Mouse (Mus musculus) embryonic facial prominence, embryonic 13.5 days (tissue): ENCODE data around the gene Pcna. TPM values are rescaled to one million over a fixed set of nuclear protein-coding genes. Genes with fewer than 3 reads are reported as not detected.
"Not testable (repeated sequence)": the region's sequence is repeated elsewhere in the genome, so short reads cannot be mapped to it uniquely, and the experiment has no call there.

Source experiments
- ATAC-seq: fragments of 200-750 bp; cut with Nextera tagmentation; 2 replicates; pipeline ENCODE4 v1.8.0; 2017; ENCODE audit warnings: low read depth; ENCODE audit not compliant: insufficient number of reproducible peaks, insufficient read depth, low FRiP score, low TSS enrichment
- H3K27ac ChIP-seq: fragments of 300-500 bp; sonication (generic); 2 replicates; pipeline ENCODE4 v1.5.1; 2015; ENCODE audit warnings: moderate library complexity, mild to moderate bottlenecking, inconsistent platforms
- H3K27me3 ChIP-seq: fragments of 300-500 bp; sonication (generic); 2 replicates; pipeline ENCODE4 v1.6.1; 2015; ENCODE audit warnings: mild to moderate bottlenecking, inconsistent platforms
- H3K36me3 ChIP-seq: fragments of 300-500 bp; sonication (generic); 2 replicates; pipeline ENCODE4 v1.6.1; 2015; ENCODE audit warnings: mild to moderate bottlenecking, inconsistent platforms
- H3K4me1 ChIP-seq: fragments of 300-500 bp; sonication (generic); 2 replicates; pipeline ENCODE4 v1.6.1; 2015; ENCODE audit warnings: inconsistent platforms
- H3K4me2 ChIP-seq: fragments of 300-500 bp; sonication (generic); 2 replicates; pipeline ENCODE4 v1.6.1; 2015; ENCODE audit warnings: moderate library complexity, mild to moderate bottlenecking, inconsistent platforms
- H3K4me3 ChIP-seq: fragments of 300-500 bp; sonication (generic); 2 replicates; pipeline ENCODE4 v1.5.1; 2015; ENCODE audit warnings: mild to moderate bottlenecking, inconsistent platforms
- H3K9ac ChIP-seq: fragments of 300-500 bp; sonication (generic); 2 replicates; pipeline ENCODE4 v1.6.1; 2015; ENCODE audit warnings: mild to moderate bottlenecking, inconsistent platforms
- H3K9me3 ChIP-seq: fragments of 300-500 bp; sonication (generic); 2 replicates; pipeline ENCODE4 v1.6.1; 2016; ENCODE audit warnings: inconsistent platforms
- WGBS: fragments of 180-500 bp; shearing (Covaris S2); methylation state at CpG from one replicate; pipeline ENCODE4 v1.1.7; 2015; ENCODE audit warnings: mixed read lengths; 5-methylcytosine and 5-hydroxymethylcytosine counted together
- polyA plus RNA-seq: library from polyadenylated mRNA; unstranded; fragments of >200 nt; fragmentation: Nextera tagmentation; extraction: Ambion mirVana; gene quantifications from 2 replicates; pipeline ENCODE4 v1.2.1, GENCODE M21; 2015

Pcna gene
- 274 and 276 TPM in 2 replicates for polyA plus RNA-seq

DNA sequence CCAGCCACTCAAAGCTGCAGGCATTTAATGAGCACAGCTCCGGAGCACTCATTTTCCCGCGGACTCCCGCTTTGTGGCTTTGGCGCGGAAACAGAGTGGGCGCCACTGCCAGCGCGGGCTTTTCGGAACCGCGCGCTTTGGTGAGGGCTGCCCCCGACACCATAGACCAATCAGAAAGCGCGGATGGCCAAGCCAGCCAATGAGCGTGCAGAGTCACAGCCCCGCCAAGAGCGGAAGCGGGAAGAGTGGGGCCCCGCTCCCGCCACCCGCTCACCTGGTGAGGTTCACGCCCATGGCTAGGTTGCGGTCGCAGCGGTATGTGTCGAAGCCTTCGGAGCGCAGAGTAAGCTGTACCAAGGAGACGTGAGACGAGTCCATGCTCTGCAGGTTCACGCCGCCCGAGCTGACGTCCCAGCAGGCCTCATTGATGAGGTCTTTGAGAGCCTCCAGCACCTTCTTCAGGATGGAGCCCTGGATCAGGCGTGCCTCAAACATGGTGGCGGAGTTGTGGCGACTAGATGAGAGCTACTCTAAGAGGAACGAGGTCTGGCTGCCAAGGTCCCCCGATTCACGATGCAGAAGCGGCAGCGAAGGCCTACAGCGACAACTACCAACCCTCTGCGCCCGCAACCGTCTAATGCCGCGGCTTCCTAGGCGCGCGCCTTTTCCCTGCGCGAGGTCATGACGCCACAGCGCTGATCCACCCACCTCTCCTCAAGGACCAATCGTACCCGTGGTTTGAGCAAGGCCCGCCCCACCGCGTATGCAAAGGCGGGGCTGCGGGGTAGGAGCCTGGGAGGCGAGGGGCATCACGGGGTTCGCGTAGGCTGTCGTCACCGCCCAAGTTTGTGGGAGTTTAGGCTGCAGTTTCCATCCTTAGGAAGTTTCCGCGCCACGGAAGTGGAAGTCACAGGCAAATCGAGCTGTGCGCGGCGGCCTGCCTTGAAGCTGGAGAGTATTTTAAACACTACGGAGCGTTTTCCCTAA is at the start of gene Pcna:
Gene Pcna, minus strand, starts transcription at position 773 of the 987 bp plus-strand sequence.
- peak within 1 kb of the TSS; percentile 70 for H3K4me3 ChIP-seq
- no peaks in the 10 kb centered on the region for H3K9me3 ChIP-seq
- H3K36me3 ChIP-seq: peaks cover 19% of the 10 kb centered on the region
- ATAC-seq: peak; percentile 99
- WGBS: under 1% methylated on average over 79 of the region's 79 CpGs
- peak within 1 kb of the TSS; percentile 73 for H3K4me2 ChIP-seq
- H3K27ac ChIP-seq: peak within 1 kb of the TSS; percentile 89
- no peaks in the 10 kb centered on the region for H3K27me3 ChIP-seq
- peaks cover 26% of the 10 kb centered on the region for H3K4me1 ChIP-seq
- H3K9ac ChIP-seq: peak within 1 kb of the TSS; percentile 77

DNA sequence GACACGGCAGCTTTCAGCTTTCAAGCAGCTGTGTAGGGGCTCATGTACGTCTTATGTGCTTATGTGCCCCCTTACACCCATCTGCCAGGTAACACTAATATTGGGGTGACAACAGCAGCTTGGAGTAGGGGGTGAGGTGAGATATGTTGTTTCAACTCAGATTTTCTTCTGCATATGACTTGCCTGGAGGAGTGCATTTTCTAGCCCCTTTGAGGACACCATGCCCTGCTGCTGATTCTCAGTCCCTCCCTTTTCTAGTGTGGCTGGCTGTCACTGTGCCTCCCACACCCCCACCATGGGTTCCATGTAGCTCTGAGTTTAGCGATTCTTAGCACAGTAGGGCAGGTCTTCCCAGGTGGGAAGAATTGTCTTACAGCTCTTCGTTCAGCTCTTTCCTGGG is 48.3 kb upstream of the Pcna start:
- Histone ChIP-seq H3K27ac (no peak overlapping the region), H3K36me3 (peaks cover 72% of the 10 kb centered on the region), H3K9me3 (no peaks in the 10 kb centered on the region), H3K4me2 (no peak overlapping the region), H3K27me3 (no peaks in the 10 kb centered on the region), H3K4me1 (no peaks in the 10 kb centered on the region), H3K4me3 (no peak overlapping the region), H3K9ac (no peak overlapping the region)
- 93% methylated on average over 4 of the region's 4 CpGs for WGBS
- no peak for ATAC-seq

- ATAC-seq: no peak
- H3K9me3 ChIP-seq: no peaks in the 10 kb centered on the region
- H3K36me3 ChIP-seq: peaks cover 79% of the 10 kb centered on the region
- H3K27ac ChIP-seq: no peak overlapping the region
- no peak overlapping the region for H3K9ac ChIP-seq
- no peaks in the 10 kb centered on the region for H3K4me1 ChIP-seq
- H3K27me3 ChIP-seq: no peaks in the 10 kb centered on the region
- 77% methylated on average over 4 of the region's 4 CpGs for WGBS
- H3K4me2 ChIP-seq: no peak overlapping the region
- no peak overlapping the region for H3K4me3 ChIP-seq
Measured at GRCm38 (mm10) chr2:132298250-132298649, 45.1 kb upstream of the Pcna start.

DNA sequence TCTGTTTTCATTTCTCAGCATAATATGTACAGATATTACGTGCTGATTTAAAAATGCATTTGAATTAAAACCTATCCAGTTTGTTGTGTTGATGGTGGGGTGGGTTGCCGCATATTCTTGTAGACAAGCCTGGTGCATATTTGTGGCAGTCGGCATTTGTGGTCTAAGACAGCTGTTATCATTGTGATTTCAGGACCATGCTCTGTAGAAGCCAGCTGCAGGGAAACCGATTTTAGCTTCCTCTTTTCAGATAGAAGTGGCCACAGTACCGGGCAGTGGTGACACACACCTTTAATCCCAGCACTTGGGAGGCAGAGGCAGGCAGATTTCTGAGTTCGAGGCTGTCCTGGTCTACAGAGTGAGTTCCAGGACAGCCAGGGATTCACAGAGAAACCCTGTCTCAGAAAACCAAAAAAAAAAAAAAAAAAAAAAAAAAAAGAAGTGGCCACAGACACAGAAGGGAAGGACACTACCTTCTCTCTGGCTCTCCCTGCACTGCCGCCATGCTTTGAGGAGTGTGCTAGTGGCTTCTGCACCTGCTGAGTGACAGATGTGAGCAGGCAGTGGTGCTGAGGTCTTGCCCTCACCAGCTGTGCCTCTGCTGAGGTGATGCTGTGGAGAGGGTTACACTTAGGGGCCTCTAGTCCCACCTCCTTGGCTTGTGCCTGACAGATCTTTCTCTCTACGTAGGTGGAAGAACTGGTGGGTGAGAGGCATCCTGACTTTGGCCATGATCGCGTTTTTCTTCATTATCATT is 40.8 kb upstream of the Pcna start:
- no peak overlapping the region for H3K4me3 ChIP-seq
- H3K27ac ChIP-seq: no peak overlapping the region
- H3K4me1 ChIP-seq: 0 out of 2 replicates have a peak, but pooled peaks cover 8% of the 10 kb centered on the region
- no peak overlapping the region for H3K9ac ChIP-seq
- ATAC-seq: no peak
- peaks cover 52% of the 10 kb centered on the region for H3K36me3 ChIP-seq
- H3K4me2 ChIP-seq: no peak overlapping the region
- H3K27me3 ChIP-seq: no peaks in the 10 kb centered on the region
- H3K9me3 ChIP-seq: no peaks in the 10 kb centered on the region
- 89% methylated on average over 10 of the region's 10 CpGs for WGBS

DNA sequence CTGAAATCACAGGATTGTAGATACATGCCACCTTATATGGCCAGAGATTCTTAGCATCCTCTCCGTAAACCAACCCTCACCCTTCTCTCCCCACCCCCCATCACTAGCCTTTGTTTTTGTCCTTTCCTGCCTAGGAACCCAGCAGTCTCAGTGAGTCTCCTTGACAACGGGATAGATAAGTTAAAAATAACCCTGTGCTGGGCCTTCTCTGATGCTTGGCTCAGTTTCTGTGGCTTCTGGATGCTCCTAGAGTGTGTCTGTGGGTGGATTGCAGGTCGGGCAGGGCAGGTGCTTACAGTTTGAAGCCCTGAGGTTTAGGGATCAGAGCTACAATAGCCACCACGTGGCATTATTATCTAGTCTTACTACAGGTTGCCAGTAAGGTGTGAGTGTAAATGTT is 39.0 kb upstream of the Pcna start:
- Histone ChIP-seq H3K27me3 (no peaks in the 10 kb centered on the region), H3K27ac (no peak overlapping the region), H3K4me2 (no peak overlapping the region), H3K4me1 (0 out of 2 replicates have a peak, but pooled peaks cover 8% of the 10 kb centered on the region), H3K36me3 (peaks cover 35% of the 10 kb centered on the region), H3K4me3 (no peak overlapping the region), H3K9ac (no peak overlapping the region), H3K9me3 (no peaks in the 10 kb centered on the region)
- no peak for ATAC-seq
- 49% methylated on average over 4 of the region's 4 CpGs for WGBS

DNA sequence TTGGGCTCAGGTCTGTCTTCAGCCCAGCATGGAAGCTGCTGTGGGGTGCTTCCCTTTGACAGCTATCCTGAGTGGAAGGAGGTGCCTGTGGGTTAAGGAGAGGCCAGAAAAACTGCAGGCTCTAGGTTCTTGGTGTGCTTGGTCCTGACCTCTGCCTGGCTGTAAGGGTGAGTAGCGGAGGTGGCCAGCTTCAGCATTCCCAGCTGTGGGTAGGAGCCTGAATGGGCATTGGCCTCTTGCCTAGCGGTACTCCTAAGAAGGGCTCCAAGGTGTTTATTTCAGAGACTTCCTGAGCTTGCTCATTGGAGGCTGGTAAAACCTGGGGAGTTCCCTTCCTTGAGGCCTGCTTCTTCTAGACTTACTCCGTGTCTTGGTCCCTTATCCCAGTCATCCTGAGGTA is 38.2 kb upstream of the Pcna start:
- Histone ChIP-seq H3K36me3 (peaks cover 32% of the 10 kb centered on the region), H3K4me2 (no peak overlapping the region), H3K4me3 (no peak overlapping the region), H3K4me1 (0 out of 2 replicates have a peak, but pooled peaks cover 8% of the 10 kb centered on the region), H3K9me3 (no peaks in the 10 kb centered on the region), H3K27ac (no peak overlapping the region), H3K27me3 (no peaks in the 10 kb centered on the region), H3K9ac (no peak overlapping the region)
- WGBS: 75% methylated on average over 3 of the region's 3 CpGs
- ATAC-seq: no peak

GRCm38 (mm10) chr2:132290808-132291207 is 37.7 kb upstream of the Pcna start:
- Histone ChIP-seq H3K27me3 (no peaks in the 10 kb centered on the region), H3K4me2 (no peak overlapping the region), H3K27ac (no peak overlapping the region), H3K36me3 (peaks cover 28% of the 10 kb centered on the region), H3K4me1 (0 out of 2 replicates have a peak, but pooled peaks cover 8% of the 10 kb centered on the region), H3K9ac (no peak overlapping the region), H3K4me3 (no peak overlapping the region), H3K9me3 (no peaks in the 10 kb centered on the region)
- ATAC-seq: no peak
- WGBS: 72% methylated on average over 6 of the region's 6 CpGs

DNA sequence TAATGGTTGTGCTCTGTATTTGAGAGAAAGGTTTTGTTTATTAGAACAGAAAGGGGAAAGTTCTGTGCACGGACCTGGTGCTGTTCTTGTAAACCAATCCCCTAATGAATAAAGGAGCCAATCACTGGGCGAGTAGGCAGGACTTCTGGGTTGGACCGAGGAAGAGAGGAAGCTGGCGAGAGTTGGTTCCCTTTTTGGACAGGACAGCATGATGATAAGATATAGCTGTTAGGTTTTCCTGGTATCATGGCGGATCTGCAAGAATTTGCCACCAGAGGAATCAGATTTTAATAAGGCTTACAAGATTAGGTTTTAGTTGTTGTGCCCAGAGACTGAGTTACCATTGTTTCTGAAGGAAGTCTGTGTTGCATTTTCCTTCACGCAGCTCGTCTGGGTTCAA is 36.1 kb upstream of the Pcna start:
- not testable (repeated sequence) for H3K4me2 ChIP-seq, H3K9me3 ChIP-seq, H3K27ac ChIP-seq, H3K27me3 ChIP-seq, H3K4me3 ChIP-seq, ATAC-seq, H3K9ac ChIP-seq
- 73% methylated on average over 5 of the region's 7 CpGs for WGBS
- H3K36me3 ChIP-seq: peaks cover 16% of the 10 kb centered on the region
- peaks cover 18% of the 10 kb centered on the region for H3K4me1 ChIP-seq

GRCm38 (mm10) chr2:132286376-132287076 is 33.4 kb upstream of the Pcna start:
- 82% methylated on average over 9 of the region's 9 CpGs for WGBS
- no peak overlapping the region for H3K4me2 ChIP-seq
- H3K9me3 ChIP-seq: no peaks in the 10 kb centered on the region
- 0 out of 2 replicates have a peak, but pooled peaks cover 4% of the 10 kb centered on the region for H3K36me3 ChIP-seq
- no peak overlapping the region for H3K4me3 ChIP-seq
- no peak for ATAC-seq
- no peak overlapping the region for H3K9ac ChIP-seq
- H3K27me3 ChIP-seq: no peaks in the 10 kb centered on the region
- peaks cover 45% of the 10 kb centered on the region for H3K4me1 ChIP-seq
- no peak overlapping the region for H3K27ac ChIP-seq

DNA sequence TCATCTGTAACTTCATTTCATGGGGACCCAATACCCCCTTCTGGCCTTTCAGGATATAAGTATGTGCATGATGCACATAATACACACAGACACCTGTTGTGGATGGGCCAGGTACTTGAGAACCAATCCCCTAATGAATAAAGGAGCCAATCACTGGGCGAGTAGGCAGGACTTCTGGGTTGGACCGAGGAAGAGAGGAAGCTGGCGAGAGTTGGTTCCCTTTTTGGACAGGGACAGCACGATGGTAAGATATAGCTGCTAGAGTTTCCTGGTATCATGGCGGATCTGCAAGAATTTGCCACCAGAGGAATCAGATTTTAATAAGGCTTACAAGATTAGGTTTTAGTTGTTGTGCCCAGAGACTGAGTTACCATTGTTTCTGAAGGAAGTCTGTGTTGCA is 32.6 kb upstream of the Pcna start:
- 88% methylated on average over 5 of the region's 5 CpGs for WGBS
- not testable (repeated sequence) for H3K27me3 ChIP-seq, H3K4me3 ChIP-seq, H3K4me2 ChIP-seq, H3K9ac ChIP-seq, ATAC-seq, H3K27ac ChIP-seq, H3K9me3 ChIP-seq, H3K36me3 ChIP-seq
- H3K4me1 ChIP-seq: peaks cover 39% of the 10 kb centered on the region

GRCm38 (mm10) chr2:132284492-132285139 is 31.5 kb upstream of the Pcna start:
- H3K27me3 ChIP-seq: no peaks in the 10 kb centered on the region
- peak overlapping the region; percentile 49; the same call in 1 of the 2 replicates for H3K27ac ChIP-seq
- H3K9me3 ChIP-seq: no peaks in the 10 kb centered on the region
- H3K9ac ChIP-seq: no peak overlapping the region
- peaks cover 39% of the 10 kb centered on the region for H3K4me1 ChIP-seq
- no peak overlapping the region for H3K4me3 ChIP-seq
- H3K36me3 ChIP-seq: 0 out of 2 replicates have a peak, but pooled peaks cover 4% of the 10 kb centered on the region
- H3K4me2 ChIP-seq: no peak overlapping the region
- ATAC-seq: no peak
- 69% methylated on average over 12 of the region's 12 CpGs for WGBS
